Mouse (Mus musculus): ENCODE data around the gene Ifna11. TPM values are rescaled to one million over a fixed set of nuclear protein-coding genes. Genes with fewer than 3 reads are reported as not detected.

The Ifna11 gene
- total and polyA plus RNA-seq, 3 experiments, result not detected

GRCm38 (mm10) chr4:88863309-88863708 is 43.5 kb downstream of the Ifna11 start:
- DNase-seq (ENCODE audit: extremely low read depth), result no peak
- Histone ChIP-seq H3K9me3 (replicated peaks; ENCODE audit: low read length) (no peaks in the 10 kb centered on the region), H3K4me2 (ENCODE audit: insufficient read depth, low read depth, poor library complexity, severe bottlenecking) (no peak overlapping the region), H3K27me3 (replicated peaks) (peaks cover 60% of the 10 kb centered on the region), H3K4me3 (replicated peaks in 1 of 3; ENCODE audit: low read depth in 2 of 3, low read length in 2 of 3, poor library complexity in 1 of 3) (no peak overlapping the region), H3K79me2 (replicated peaks; ENCODE audit: control insufficient read depth, extremely low read depth, insufficient read depth, poor library complexity, severe bottlenecking) (no peaks in the 10 kb centered on the region), H3K4me1 (ENCODE audit: control insufficient read depth in 1 of 2, insufficient read depth in 2 of 2) (peaks cover 0 to 22% of the 10 kb centered on the region in 2 experiments; a peak in 2 of 4 replicates), H3K36me3 (replicated peaks in 1 of 2; ENCODE audit: control insufficient read depth in 1 of 2, insufficient read depth in 1 of 2, low read length in 1 of 2) (no peaks in the 10 kb centered on the region), H3K27ac (ENCODE audit: insufficient read depth, low read depth) (no peak overlapping the region), H3K9ac (ENCODE audit: insufficient read depth, low read depth) (no peak overlapping the region)
- in situ Hi-C loops (cut with MboI; ENCODE audit: low pct_ligation_motif_present, low pct_unique_long_range_greater_than_20kb, low sequenced_read_pairs) (no loop called here), dilution Hi-C loops (cut with MboI; ENCODE audit: extremely low pct_ligation_motif_present, extremely low pct_unique_long_range_greater_than_20kb, low sequenced_read_pairs) (no loop called here)
- no peak for TF ChIP-seq SMC3 (IDR thresholded peaks at IDR 0.05; ENCODE audit: low read depth, low read length)
- TF ChIP-seq MEF2A (IDR thresholded peaks at IDR 0.05; ENCODE audit: borderline replicate concordance, low read depth, low read length), result no peak
- no peak for TF ChIP-seq RCOR1 (conservative IDR thresholded peaks at IDR 0.05; ENCODE audit: low read depth, low read length)

- peak; percentile 83 for DNase-seq (ENCODE audit: extremely low read depth)
- dilution Hi-C loops (cut with MboI; ENCODE audit: extremely low pct_ligation_motif_present, extremely low pct_unique_long_range_greater_than_20kb, low sequenced_read_pairs) (no loop called here), in situ Hi-C loops (cut with MboI; ENCODE audit: low pct_ligation_motif_present, low pct_unique_long_range_greater_than_20kb, low sequenced_read_pairs) (no loop called here)
- peak overlapping the region; percentile 88 for H3K4me2 ChIP-seq (ENCODE audit: insufficient read depth, low read depth, poor library complexity, severe bottlenecking)
- H3K79me2 ChIP-seq (replicated peaks; ENCODE audit: control insufficient read depth, extremely low read depth, insufficient read depth, poor library complexity, severe bottlenecking), result no peaks in the 10 kb centered on the region
- TF ChIP-seq MAZ (IDR thresholded peaks at IDR 0.05; ENCODE audit: low read depth, low read length), result peak; percentile 61; the same call in 1 of the 2 replicates
- no peak for TF ChIP-seq ZMIZ1 (IDR thresholded peaks at IDR 0.05; ENCODE audit: low read depth, low read length)
- peak; percentile 76; the same call in 1 of the 2 replicates for TF ChIP-seq E2F4 (IDR thresholded peaks at IDR 0.05; ENCODE audit: insufficient replicate concordance, low read depth, low read length)
- peak; percentile 82 for TF ChIP-seq TCF12 (IDR thresholded peaks at IDR 0.05; ENCODE audit: low read depth, low read length)
- no peak for TF ChIP-seq SMC3 (IDR thresholded peaks at IDR 0.05; ENCODE audit: low read depth, low read length)
- TF ChIP-seq ETS1 (conservative IDR thresholded peaks at IDR 0.05; ENCODE audit: low read depth, low read length), result peak; percentile 77
- peak; percentile 96 for TF ChIP-seq IRF4 (IDR thresholded peaks at IDR 0.05; ENCODE audit: low read depth, low read length)
- TF ChIP-seq CHD1 (IDR thresholded peaks at IDR 0.05; ENCODE audit: low read depth, low read length), result peak; percentile 73; the same call in 1 of the 2 replicates
- TF ChIP-seq POLR2A (IDR thresholded peaks at IDR 0.05; ENCODE audit: low read depth, low read length), result no peak
- TF ChIP-seq GABPA (IDR thresholded peaks at IDR 0.05; ENCODE audit: insufficient replicate concordance, low read depth, low read length), result no peak
- peak; percentile 83 for TF ChIP-seq BHLHE40 (IDR thresholded peaks at IDR 0.05; ENCODE audit: low read depth, low read length)
- TF ChIP-seq EP300 (IDR thresholded peaks at IDR 0.05; ENCODE audit: low read length), result peak; percentile 95
- peak; percentile 35 for TF ChIP-seq ZNF384 (IDR thresholded peaks at IDR 0.05; ENCODE audit: low read depth, low read length)
- TF ChIP-seq MYC (IDR thresholded peaks at IDR 0.05; ENCODE audit: low read depth, low read length), result peak; percentile 62; the same call in 1 of the 2 replicates
- TF ChIP-seq ELF1 (IDR thresholded peaks at IDR 0.05; ENCODE audit: low read depth, low read length), result peak; percentile 25; the same call in 1 of the 2 replicates
- peak; percentile 83 for TF ChIP-seq MEF2A (IDR thresholded peaks at IDR 0.05; ENCODE audit: borderline replicate concordance, low read depth, low read length)
- peak; percentile 91 for TF ChIP-seq MAFK (IDR thresholded peaks at IDR 0.05; ENCODE audit: insufficient replicate concordance, low read length)
- TF ChIP-seq RAD21 (IDR thresholded peaks at IDR 0.05; ENCODE audit: low read depth, low read length), result no peak
- TF ChIP-seq CHD2 (IDR thresholded peaks at IDR 0.05; ENCODE audit: low read length), result peak; percentile 65
- no peak for TF ChIP-seq KAT2A (IDR thresholded peaks at IDR 0.05; ENCODE audit: insufficient replicate concordance, low read length)
- TF ChIP-seq USF2 (conservative IDR thresholded peaks at IDR 0.05; ENCODE audit: low read depth, low read length), result no peak
- TF ChIP-seq RCOR1 (conservative IDR thresholded peaks at IDR 0.05; ENCODE audit: low read depth, low read length), result peak; percentile 91
- peak; percentile 39; the same call in 1 of the 2 replicates for TF ChIP-seq HCFC1 (IDR thresholded peaks at IDR 0.05; ENCODE audit: low read depth, low read length)
- no peak for TF ChIP-seq CTCF (conservative IDR thresholded peaks at IDR 0.05 in 1 of 2, IDR thresholded peaks at IDR 0.05 in 1 of 2; ENCODE audit: low read depth in 2 of 2, low read length in 2 of 2)
- TF ChIP-seq MAX (IDR thresholded peaks at IDR 0.05; ENCODE audit: low read length), result peak; percentile 85
- no peak for TF ChIP-seq SIN3A (IDR thresholded peaks at IDR 0.05; ENCODE audit: low read length)
- TF ChIP-seq ZKSCAN1 (IDR thresholded peaks at IDR 0.05; ENCODE audit: borderline replicate concordance, low read depth, low read length), result no peak
- no peak for TF ChIP-seq MXI1 (IDR thresholded peaks at IDR 0.05; ENCODE audit: low read depth, low read length)
- TF ChIP-seq JUND (conservative IDR thresholded peaks at IDR 0.05; ENCODE audit: low read depth, low read length), result peak; percentile 69
- TF ChIP-seq NELFE (IDR thresholded peaks at IDR 0.05; ENCODE audit: low read depth, low read length), result no peak
- H3K9me3 ChIP-seq (replicated peaks; ENCODE audit: low read length), result no peaks in the 10 kb centered on the region
- H3K27ac ChIP-seq (ENCODE audit: insufficient read depth, low read depth), result no peak overlapping the region
- peak overlapping the region; percentile 10 to 41 (median 41) for H3K4me3 ChIP-seq (replicated peaks in 1 of 3; ENCODE audit: low read depth in 2 of 3, low read length in 2 of 3, poor library complexity in 1 of 3)
- H3K27me3 ChIP-seq (replicated peaks), result peaks cover 52% of the 10 kb centered on the region
- H3K9ac ChIP-seq (ENCODE audit: insufficient read depth, low read depth), result peak overlapping the region; percentile 43
- H3K36me3 ChIP-seq (replicated peaks in 1 of 2; ENCODE audit: control insufficient read depth in 1 of 2, insufficient read depth in 1 of 2, low read length in 1 of 2), result no peaks in the 10 kb centered on the region
- H3K4me1 ChIP-seq (ENCODE audit: control insufficient read depth in 1 of 2, insufficient read depth in 2 of 2), result peaks cover 0 to 31% of the 10 kb centered on the region in 2 experiments; a peak in 2 of 4 replicates
Observed at GRCm38 (mm10) chr4:88864599-88864998, 44.8 kb downstream of the Ifna11 start.
